Mouse (Mus musculus) MEL (cell line): ENCODE data around the gene Snx18. TPM values are rescaled to one million over a fixed set of nuclear protein-coding genes. Genes with fewer than 3 reads are reported as not detected.

Experiments used
- DNase-seq: peaks from one replicate; pipeline ENCODE4 v3.0.0; 2011; ENCODE audit warnings: low read depth, low spot score
- H3K27ac ChIP-seq: 2 replicates; pipeline ENCODE4 v1.5.1; 2012; ENCODE audit warnings: low read depth, mild to moderate bottlenecking, control low read depth, low read length, moderate library complexity; ENCODE audit not compliant: control insufficient read depth
- H3K27me3 ChIP-seq, 2 experiments: fragments of 150-350 bp in 1 of 2; sonication (generic) in 1 of 2; 2 replicates each; pipeline ENCODE4 v1.6.1; 2012; ENCODE audit warnings: low read length in 2 of 2, mild to moderate bottlenecking in 2 of 2, improper control_type of control experiment in 1 of 2, moderate library complexity in 1 of 2; ENCODE audit not compliant: insufficient read depth in 2 of 2, control insufficient read depth in 1 of 2
- H3K36me3 ChIP-seq, 2 experiments: 2 replicates each; pipeline ENCODE4 v1.6.1; 2012 to 2014; ENCODE audit warnings: low read length in 2 of 2, improper control_type of control experiment in 1 of 2, inconsistent platforms in 1 of 2, mild to moderate bottlenecking in 1 of 2; ENCODE audit not compliant: insufficient read depth in 2 of 2, control insufficient read depth in 1 of 2
- H3K4me1 ChIP-seq, 2 experiments: fragments of 150-350 bp in 1 of 2; sonication (generic) in 1 of 2; 2 replicates each; pipeline ENCODE4 v1.6.1; 2012; ENCODE audit warnings: low read length in 2 of 2, improper control_type of control experiment in 1 of 2, mild to moderate bottlenecking in 1 of 2; ENCODE audit not compliant: insufficient read depth in 2 of 2, control insufficient read depth in 1 of 2
- H3K4me3 ChIP-seq, 2 experiments: fragments of 150-350 bp in 1 of 2; sonication (generic) in 1 of 2; 2 replicates each; pipeline ENCODE4 v1.5.1; 2012; ENCODE audit warnings: low read depth in 2 of 2, low read length in 2 of 2, mild to moderate bottlenecking in 2 of 2, moderate library complexity in 2 of 2, control low read depth in 1 of 2, improper control_type of control experiment in 1 of 2; ENCODE audit not compliant: control insufficient read depth in 1 of 2, insufficient read depth in 1 of 2
- H3K79me2 ChIP-seq: 2 replicates; pipeline ENCODE4 v1.6.1; 2012; ENCODE audit warnings: mild to moderate bottlenecking, low read length, moderate library complexity; ENCODE audit not compliant: control insufficient read depth, poor library complexity, insufficient read depth
- H3K9ac ChIP-seq: 2 replicates; pipeline ENCODE4 v1.6.1; 2012; ENCODE audit warnings: low read depth, mild to moderate bottlenecking, control low read depth, low read length, moderate library complexity; ENCODE audit not compliant: control insufficient read depth, poor library complexity, severe bottlenecking
- H3K9me3 ChIP-seq: fragments of 150-350 bp; sonication (generic); replicated peaks from 2 replicates; pipeline ENCODE4 v1.6.1; 2012; ENCODE audit warnings: mild to moderate bottlenecking, low read length, improper control_type of control experiment, moderate library complexity; ENCODE audit not compliant: insufficient read depth
- CHD1 ChIP-seq: IDR thresholded peaks from 2 replicates; pipeline ENCODE4 v1.6.1; 2012; ENCODE audit warnings: low read depth, mild to moderate bottlenecking, inconsistent platforms, low read length, improper control_type of control experiment
- CHD2 ChIP-seq: IDR thresholded peaks from 2 replicates; pipeline ENCODE4 v1.6.1; 2011; ENCODE audit warnings: low read length, improper control_type of control experiment
- ELF1 ChIP-seq: IDR thresholded peaks from 2 replicates; pipeline ENCODE4 v1.6.1; 2014; ENCODE audit warnings: low read depth, mild to moderate bottlenecking, inconsistent platforms, low read length, improper control_type of control experiment, moderate library complexity
- EP300 ChIP-seq, 2 experiments: IDR thresholded peaks; 2 replicates each; pipeline ENCODE4 v1.6.1; 2011; ENCODE audit warnings: improper control_type of control experiment in 2 of 2, low read length in 2 of 2, low read depth in 1 of 2, mild to moderate bottlenecking in 1 of 2
- HCFC1 ChIP-seq: IDR thresholded peaks from 2 replicates; pipeline ENCODE4 v1.6.1; 2012; ENCODE audit warnings: low read depth, mild to moderate bottlenecking, inconsistent platforms, low read length, improper control_type of control experiment, moderate library complexity
- JUND ChIP-seq: IDR thresholded peaks from 2 replicates; pipeline ENCODE4 v1.6.1; 2011; ENCODE audit warnings: low read depth, mild to moderate bottlenecking, improper control_type of control experiment, low read length
- MAFK ChIP-seq: IDR thresholded peaks from 2 replicates; pipeline ENCODE4 v1.6.1; 2011; ENCODE audit warnings: low read depth, mild to moderate bottlenecking, low read length, improper control_type of control experiment, borderline replicate concordance
- MAZ ChIP-seq: IDR thresholded peaks from 2 replicates; pipeline ENCODE4 v1.6.1; 2012; ENCODE audit warnings: low read depth, mild to moderate bottlenecking, inconsistent platforms, low read length, improper control_type of control experiment
- MXI1 ChIP-seq: IDR thresholded peaks from 2 replicates; pipeline ENCODE4 v1.6.1; 2011; ENCODE audit warnings: mild to moderate bottlenecking, low read depth, low read length, improper control_type of control experiment
- MYB ChIP-seq: IDR thresholded peaks from 2 replicates; pipeline ENCODE4 v1.6.1; 2011; ENCODE audit warnings: mild to moderate bottlenecking, low read depth, low read length, improper control_type of control experiment
- MYC ChIP-seq: IDR thresholded peaks from 2 replicates; pipeline ENCODE4 v1.6.1; 2011; ENCODE audit warnings: low read depth, mild to moderate bottlenecking, low read length, improper control_type of control experiment, moderate library complexity
- POLR2AphosphoS2 ChIP-seq: IDR thresholded peaks from 2 replicates; pipeline ENCODE4 v1.6.1; 2011; ENCODE audit warnings: low read length, improper control_type of control experiment
- RAD21 ChIP-seq: IDR thresholded peaks from 2 replicates; pipeline ENCODE4 v1.6.1; 2011; ENCODE audit warnings: mild to moderate bottlenecking, low read depth, low read length, improper control_type of control experiment
- RCOR1 ChIP-seq: IDR thresholded peaks from 2 replicates; pipeline ENCODE4 v1.6.1; 2012; ENCODE audit warnings: low read depth, mild to moderate bottlenecking, inconsistent platforms, low read length, improper control_type of control experiment
- UBTF ChIP-seq: IDR thresholded peaks from 2 replicates; pipeline ENCODE4 v1.6.1; 2012; ENCODE audit warnings: low read depth, mild to moderate bottlenecking, inconsistent platforms, low read length, improper control_type of control experiment, moderate library complexity, borderline replicate concordance; ENCODE audit not compliant: insufficient read depth
- USF1 ChIP-seq: IDR thresholded peaks from 2 replicates; pipeline ENCODE4 v1.6.1; 2014; ENCODE audit warnings: low read depth, mild to moderate bottlenecking, inconsistent platforms, low read length, improper control_type of control experiment, moderate library complexity
- ZC3H11A ChIP-seq: IDR thresholded peaks from 2 replicates; pipeline ENCODE4 v1.6.1; 2012; ENCODE audit warnings: low read depth, mild to moderate bottlenecking, inconsistent platforms, low read length, improper control_type of control experiment
- ZKSCAN1 ChIP-seq: IDR thresholded peaks from 2 replicates; pipeline ENCODE4 v1.6.1; 2012; ENCODE audit warnings: low read depth, mild to moderate bottlenecking, inconsistent platforms, low read length, improper control_type of control experiment, moderate library complexity
- ZMIZ1 ChIP-seq: IDR thresholded peaks from 2 replicates; pipeline ENCODE4 v1.6.1; 2012; ENCODE audit warnings: low read depth, mild to moderate bottlenecking, inconsistent platforms, low read length, improper control_type of control experiment, moderate library complexity
- ZNF384 ChIP-seq: IDR thresholded peaks from 2 replicates; pipeline ENCODE4 v1.6.1; 2012; ENCODE audit warnings: low read depth, mild to moderate bottlenecking, inconsistent platforms, low read length, improper control_type of control experiment
- polyA plus RNA-seq, 2 experiments: library from polyadenylated mRNA; stranded (reverse) in 1 of 2; unstranded in 1 of 2; fragments of >175 nt in 1 of 2; fragments of >200 nt in 1 of 2; gene quantifications; 2 replicates each; pipeline versions ENCODE4 v1.2.1 to v1.2.4; 2012; ENCODE audit warnings: low replicate concordance in 2 of 2, low read depth in 1 of 2; ENCODE audit not compliant: insufficient read length in 2 of 2, insufficient read depth in 1 of 2, missing spikeins in 1 of 2
- total RNA-seq: library from RNA; depleted of rRNA; stranded (reverse); fragments of 300-350 nt; gene quantifications from 2 replicates; pipeline ENCODE4 v1.2.3, GENCODE M21; 2012

The Snx18 gene
- total and polyA plus RNA-seq, 3 experiments: 7.7 to 8.7 TPM; not detected in 1

- no peaks in the 10 kb centered on the region for H3K9me3 ChIP-seq
- no peak overlapping the region for H3K27ac ChIP-seq
- H3K27me3 ChIP-seq: peaks cover 0 to 3% of the 10 kb centered on the region in 2 experiments; a peak in 2 of 4 replicates
- no peaks in the 10 kb centered on the region for H3K36me3 ChIP-seq
- no peak overlapping the region for H3K4me3 ChIP-seq
- H3K4me1 ChIP-seq: no peaks in the 10 kb centered on the region
- H3K79me2 ChIP-seq: no peaks in the 10 kb centered on the region
- H3K9ac ChIP-seq: no peak overlapping the region
- no peak for TF ChIP-seq USF1
- no peak for TF ChIP-seq RAD21
- TF ChIP-seq EP300 (IDR thresholded peaks at IDR 0.05; ENCODE audit: low read depth in 1 of 2, low read length in 2 of 2): no peak
- TF ChIP-seq RCOR1: no peak
- TF ChIP-seq CHD2: no peak
- TF ChIP-seq ZNF384: no peak
- no peak for TF ChIP-seq ZMIZ1
- DNase-seq: no peak
These were observed 42.4 kb upstream of the Snx18 start for GRCm38 (mm10) chr13:113660576-113661310.

GRCm38 (mm10) chr13:113657204-113657603 lies 38.8 kb upstream of the Snx18 start:
- H3K79me2 ChIP-seq: no peaks in the 10 kb centered on the region
- H3K4me1 ChIP-seq: no peaks in the 10 kb centered on the region
- no peaks in the 10 kb centered on the region for H3K36me3 ChIP-seq
- H3K4me3 ChIP-seq: no peak overlapping the region
- TF ChIP-seq MYB (no peak), MXI1 (no peak), RCOR1 (no peak), CHD1 (no peak)
- H3K27ac ChIP-seq: no peak overlapping the region
- peaks cover 0 to 3% of the 10 kb centered on the region in 2 experiments; a peak in 2 of 4 replicates for H3K27me3 ChIP-seq
- DNase-seq: no peak
- H3K9me3 ChIP-seq: no peaks in the 10 kb centered on the region
- no peak overlapping the region for H3K9ac ChIP-seq

- no peaks in the 10 kb centered on the region for H3K9me3 ChIP-seq
- H3K36me3 ChIP-seq: no peaks in the 10 kb centered on the region
- H3K4me3 ChIP-seq: no peak overlapping the region
- H3K9ac ChIP-seq: no peak overlapping the region
- no peak overlapping the region for H3K27ac ChIP-seq
- TF ChIP-seq ZMIZ1 (no peak), ELF1 (no peak), HCFC1 (no peak), ZC3H11A (no peak), ZKSCAN1 (no peak), EP300 (IDR thresholded peaks at IDR 0.05; ENCODE audit: low read depth in 1 of 2, low read length in 2 of 2) (no peak), MYC (no peak), POLR2AphosphoS2 (no peak), MAZ (no peak), JUND (no peak), CHD2 (no peak), ZNF384 (no peak), MYB (no peak), UBTF (no peak), CHD1 (no peak), MAFK (no peak)
- TF ChIP-seq, all 39 proteins: peak for 0
- DNase-seq: no peak
- H3K27me3 ChIP-seq: peaks cover 0 to 3% of the 10 kb centered on the region in 2 experiments; a peak in 2 of 4 replicates
- H3K4me1 ChIP-seq: no peaks in the 10 kb centered on the region
- H3K79me2 ChIP-seq: no peaks in the 10 kb centered on the region
These were observed 38.3 kb upstream of the Snx18 start for GRCm38 (mm10) chr13:113656639-113657038.
